Mouse (Mus musculus): ENCODE results near the gene Prc1. TPM values are rescaled to one million over a fixed set of nuclear protein-coding genes. Genes with fewer than 3 reads are reported as not detected.
A peak's percentile ranks its signal among the peaks of the same experiment; 100 is the strongest.
"Not testable (repeated sequence)": the region's sequence is repeated elsewhere in the genome, so short reads cannot be mapped to it uniquely, and the experiment has no call there.

The Prc1 gene
- polyA plus RNA-seq, 1 experiment from 2014 or later, result 121 TPM

- Histone ChIP-seq H3K27ac (no peak overlapping the region), H3K4me3 (no peak overlapping the region), H3K4me1 (peaks cover 11% of the 10 kb centered on the region), H3K4me2 (no peak overlapping the region), H3K9ac (0 out of 2 replicates have a peak overlapping the region, but pooled peaks have one; percentile 36), H3K36me3 (peaks cover 47% of the 10 kb centered on the region), H3K9me3 (no peaks in the 10 kb centered on the region), H3K27me3 (no peaks in the 10 kb centered on the region)
- 75% methylated on average over 19 of the region's 19 CpGs for WGBS
- ATAC-seq (ENCODE audit: insufficient number of reproducible peaks, insufficient read depth, low FRiP score, low TSS enrichment, low read depth), result no peak
Measured at GRCm38 (mm10) chr7:80319846-80320496, 25.7 kb downstream of the Prc1 start.

- Histone ChIP-seq H3K4me3 (peak overlapping the region; percentile 69), H3K4me1 (peaks cover 17% of the 10 kb centered on the region), H3K36me3 (peaks cover 57% of the 10 kb centered on the region), H3K9ac (peak overlapping the region; percentile 75), H3K9me3 (no peaks in the 10 kb centered on the region), H3K27me3 (no peaks in the 10 kb centered on the region), H3K27ac (peak overlapping the region; percentile 74; the same call in 1 of the 2 replicates), H3K4me2 (peak overlapping the region; percentile 74)
- 19% methylated on average over 8 of the region's 8 CpGs for WGBS
- no peak for ATAC-seq (ENCODE audit: insufficient number of reproducible peaks, insufficient read depth, low FRiP score, low TSS enrichment, low read depth)
Measured at GRCm38 (mm10) chr7:80323336-80323735, 29.1 kb downstream of the Prc1 start.

- Histone ChIP-seq H3K4me3 (peak within 1 kb of the TSS; percentile 69), H3K4me2 (peak within 1 kb of the TSS; percentile 74), H3K36me3 (peaks cover 60% of the 10 kb centered on the region), H3K9me3 (no peaks in the 10 kb centered on the region), H3K9ac (peak within 1 kb of the TSS; percentile 75), H3K4me1 (peaks cover 17% of the 10 kb centered on the region), H3K27me3 (no peaks in the 10 kb centered on the region), H3K27ac (peak within 1 kb of the TSS; percentile 74)
- 2% methylated on average over 38 of the region's 38 CpGs for WGBS
- ATAC-seq (ENCODE audit: insufficient number of reproducible peaks, insufficient read depth, low FRiP score, low TSS enrichment, low read depth), result peak; percentile 95
Measured at GRCm38 (mm10) chr7:80324043-80324815, 30.0 kb downstream of the Prc1 start, which contains the start of gene Rccd1. Gene Rccd1 (minus strand): TSS chr7:80324454.

GRCm38 (mm10) chr7:80324816-80325119, 30.5 kb downstream of the Prc1 start:
- not testable (repeated sequence) for ATAC-seq (ENCODE audit: insufficient number of reproducible peaks, insufficient read depth, low FRiP score, low TSS enrichment, low read depth); H3K27me3 ChIP-seq; H3K9me3 ChIP-seq; H3K9ac ChIP-seq
- peaks cover 17% of the 10 kb centered on the region for H3K4me1 ChIP-seq
- H3K36me3 ChIP-seq, result peaks cover 60% of the 10 kb centered on the region
- peak overlapping the region; percentile 69; the same call in 1 of the 2 replicates for H3K4me3 ChIP-seq
- peak overlapping the region; percentile 74; the same call in 1 of the 2 replicates for H3K27ac ChIP-seq
- H3K4me2 ChIP-seq, result peak overlapping the region; percentile 74
- 43% methylated on average over 5 of the region's 5 CpGs for WGBS

- H3K9me3 ChIP-seq, result no peaks in the 10 kb centered on the region
- H3K4me3 ChIP-seq, result no peak overlapping the region
- H3K27me3 ChIP-seq, result no peaks in the 10 kb centered on the region
- H3K4me2 ChIP-seq, result no peak overlapping the region
- H3K4me1 ChIP-seq, result peaks cover 17% of the 10 kb centered on the region
- H3K27ac ChIP-seq, result peak overlapping the region; percentile 22; the same call in 1 of the 2 replicates
- no peak overlapping the region for H3K9ac ChIP-seq
- ATAC-seq (ENCODE audit: insufficient number of reproducible peaks, insufficient read depth, low FRiP score, low TSS enrichment, low read depth), result no peak
- WGBS, result 92% methylated on average over 16 of the region's 16 CpGs
- H3K36me3 ChIP-seq, result peaks cover 60% of the 10 kb centered on the region
Measured at GRCm38 (mm10) chr7:80325292-80325868, 31.1 kb downstream of the Prc1 start.

GRCm38 (mm10) chr7:80326076-80326475, 31.8 kb downstream of the Prc1 start:
- peaks cover 62% of the 10 kb centered on the region for H3K36me3 ChIP-seq
- H3K27ac ChIP-seq, result no peak overlapping the region
- ATAC-seq (ENCODE audit: insufficient number of reproducible peaks, insufficient read depth, low FRiP score, low TSS enrichment, low read depth), result no peak
- H3K4me3 ChIP-seq, result no peak overlapping the region
- 94% methylated on average over 19 of the region's 19 CpGs for WGBS
- no peak overlapping the region for H3K4me2 ChIP-seq
- H3K4me1 ChIP-seq, result peaks cover 17% of the 10 kb centered on the region
- H3K27me3 ChIP-seq, result no peaks in the 10 kb centered on the region
- H3K9me3 ChIP-seq, result no peaks in the 10 kb centered on the region
- no peak overlapping the region for H3K9ac ChIP-seq

GRCm38 (mm10) chr7:80330278-80330677, 36.0 kb downstream of the Prc1 start:
- 88% methylated on average over 8 of the region's 8 CpGs for WGBS
- no peak overlapping the region for H3K9ac ChIP-seq
- H3K9me3 ChIP-seq, result peaks cover 4% of the 10 kb centered on the region; the same call in 1 of the 2 replicates
- ATAC-seq (ENCODE audit: insufficient number of reproducible peaks, insufficient read depth, low FRiP score, low TSS enrichment, low read depth), result no peak
- no peak overlapping the region for H3K4me3 ChIP-seq
- no peak overlapping the region for H3K27ac ChIP-seq
- H3K4me2 ChIP-seq, result no peak overlapping the region
- peaks cover 3% of the 10 kb centered on the region for H3K4me1 ChIP-seq
- H3K27me3 ChIP-seq, result no peaks in the 10 kb centered on the region
- H3K36me3 ChIP-seq, result peaks cover 100% of the 10 kb centered on the region

- Histone ChIP-seq H3K9me3 (peaks cover 4% of the 10 kb centered on the region; the same call in 1 of the 2 replicates), H3K4me2 (no peak overlapping the region), H3K4me1 (no peaks in the 10 kb centered on the region), H3K9ac (no peak overlapping the region), H3K36me3 (peaks cover 100% of the 10 kb centered on the region), H3K4me3 (no peak overlapping the region), H3K27me3 (no peaks in the 10 kb centered on the region), H3K27ac (no peak overlapping the region)
- 98% methylated on average over 19 of the region's 19 CpGs for WGBS
- ATAC-seq (ENCODE audit: insufficient number of reproducible peaks, insufficient read depth, low FRiP score, low TSS enrichment, low read depth), result no peak
Measured at GRCm38 (mm10) chr7:80331433-80331832, 37.2 kb downstream of the Prc1 start.

- Histone ChIP-seq H3K9me3 (peaks cover 4% of the 10 kb centered on the region; the same call in 1 of the 2 replicates), H3K4me3 (no peak overlapping the region), H3K36me3 (peaks cover 81% of the 10 kb centered on the region), H3K9ac (0 out of 2 replicates have a peak overlapping the region, but pooled peaks have one; percentile 6), H3K4me1 (peaks cover 18% of the 10 kb centered on the region), H3K4me2 (no peak overlapping the region), H3K27me3 (no peaks in the 10 kb centered on the region), H3K27ac (no peak overlapping the region)
- no peak for ATAC-seq (ENCODE audit: insufficient number of reproducible peaks, insufficient read depth, low FRiP score, low TSS enrichment, low read depth)
- 88% methylated on average over 4 of the region's 4 CpGs for WGBS
Measured at GRCm38 (mm10) chr7:80334848-80335247, 40.6 kb downstream of the Prc1 start.

GRCm38 (mm10) chr7:80336932-80337331, 42.7 kb downstream of the Prc1 start:
- WGBS, result 78% methylated on average over 3 of the region's 3 CpGs
- no peak for ATAC-seq (ENCODE audit: insufficient number of reproducible peaks, insufficient read depth, low FRiP score, low TSS enrichment, low read depth)
- H3K27ac ChIP-seq, result no peak overlapping the region
- H3K4me1 ChIP-seq, result peaks cover 26% of the 10 kb centered on the region
- H3K36me3 ChIP-seq, result peaks cover 60% of the 10 kb centered on the region
- no peak overlapping the region for H3K9ac ChIP-seq
- peaks cover 4% of the 10 kb centered on the region; the same call in 1 of the 2 replicates for H3K9me3 ChIP-seq
- H3K4me3 ChIP-seq, result no peak overlapping the region
- H3K4me2 ChIP-seq, result no peak overlapping the region
- H3K27me3 ChIP-seq, result no peaks in the 10 kb centered on the region

- Histone ChIP-seq H3K9me3 (no peaks in the 10 kb centered on the region), H3K27ac (no peak overlapping the region; the same call in 1 of the 2 replicates), H3K4me1 (peaks cover 39% of the 10 kb centered on the region), H3K9ac (peak overlapping the region; percentile 78), H3K27me3 (no peaks in the 10 kb centered on the region), H3K4me2 (peak overlapping the region; percentile 91), H3K36me3 (peaks cover 36% of the 10 kb centered on the region), H3K4me3 (peak overlapping the region; percentile 66)
- no peak for ATAC-seq (ENCODE audit: insufficient number of reproducible peaks, insufficient read depth, low FRiP score, low TSS enrichment, low read depth)
- 6% methylated on average over 17 of the region's 17 CpGs for WGBS
Measured at GRCm38 (mm10) chr7:80339371-80339770, 45.1 kb downstream of the Prc1 start.
